Mouse (Mus musculus): ENCODE measurements around the gene Orai1. TPM values are rescaled to one million over a fixed set of nuclear protein-coding genes. Genes with fewer than 3 reads are reported as not detected.
"Not testable (repeated sequence)": the region's sequence is repeated elsewhere in the genome, so short reads cannot be mapped to it uniquely, and the experiment has no call there.

Gene Orai1
- total RNA-seq, 1 experiment from 2014 or later = 10.6 TPM

DNA sequence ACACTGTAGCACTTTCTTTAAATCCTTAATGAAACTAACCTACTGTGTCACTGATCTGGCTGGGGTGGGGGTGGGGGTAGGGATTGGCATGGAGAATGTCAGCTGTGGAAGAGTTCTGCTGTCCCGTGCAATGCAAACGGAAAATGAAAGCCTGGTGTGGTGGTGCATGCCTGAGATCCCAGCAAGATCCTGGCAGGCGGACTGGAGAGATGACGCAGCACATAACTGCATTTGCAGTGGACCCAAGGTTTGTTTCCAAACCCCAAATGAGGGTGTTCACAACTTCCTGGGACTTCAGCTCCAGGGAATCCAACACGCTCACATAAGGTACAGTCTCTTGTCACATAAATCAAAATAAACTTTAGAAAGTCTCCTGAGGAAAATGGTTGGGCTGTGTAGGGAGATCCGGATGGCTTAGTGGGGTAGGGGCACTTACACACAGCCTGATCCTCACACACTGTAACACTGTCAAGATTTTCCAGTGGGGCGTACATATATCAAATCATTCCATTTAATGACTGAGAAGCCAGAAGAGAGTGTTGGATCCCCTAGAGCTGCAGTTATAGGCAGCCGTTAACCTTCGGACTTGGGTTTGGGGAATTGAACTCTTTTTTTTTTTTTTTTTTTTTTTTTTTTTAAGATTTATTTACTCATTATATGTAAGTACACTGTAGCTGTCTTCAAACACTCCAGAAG lies 46.0 kb downstream of the Orai1 start:
- ATAC-seq (replicated peaks; ENCODE audit: low read depth, poor library complexity, severe bottlenecking) = no peak

DNA sequence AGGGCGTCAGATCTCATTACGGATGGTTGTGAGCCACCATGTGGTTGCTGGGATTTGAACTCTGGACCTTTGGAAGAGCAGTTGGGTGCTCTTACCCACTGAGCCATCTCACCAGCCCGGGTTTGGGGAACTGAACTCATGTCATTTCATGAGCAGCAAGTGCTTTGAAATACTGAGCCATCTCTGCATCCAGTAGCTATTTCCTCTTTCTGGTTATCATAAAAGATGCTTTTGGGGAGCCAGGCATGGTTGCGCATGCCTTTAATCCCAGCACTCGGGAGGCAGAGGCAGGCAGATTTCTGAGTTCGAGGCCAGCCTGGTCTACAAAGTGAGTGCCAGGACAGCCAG lies 46.5 kb downstream of the Orai1 start:
- not testable (repeated sequence) for ATAC-seq (replicated peaks; ENCODE audit: low read depth, poor library complexity, severe bottlenecking)

DNA sequence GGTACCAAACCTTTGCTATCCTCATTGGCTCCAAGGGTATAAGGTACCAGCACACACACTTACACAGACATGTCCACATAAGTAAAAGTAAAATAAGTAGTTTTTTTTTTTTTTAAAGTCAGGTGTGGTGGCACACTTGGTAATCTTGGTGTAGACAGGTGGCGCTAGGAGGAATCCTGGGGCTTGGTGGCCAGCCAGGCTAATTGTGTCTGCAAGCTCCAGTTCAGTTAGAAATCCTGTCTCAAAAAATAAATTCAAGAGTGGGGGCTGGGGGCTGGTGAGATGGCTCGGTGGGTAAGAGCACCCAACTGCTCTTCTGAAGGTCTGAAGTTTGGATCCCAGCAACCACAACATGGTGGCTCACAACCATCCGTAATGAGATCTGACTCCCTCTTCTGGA lies 48.3 kb downstream of the Orai1 start:
- ATAC-seq (replicated peaks; ENCODE audit: low read depth, poor library complexity, severe bottlenecking) = no peak

DNA sequence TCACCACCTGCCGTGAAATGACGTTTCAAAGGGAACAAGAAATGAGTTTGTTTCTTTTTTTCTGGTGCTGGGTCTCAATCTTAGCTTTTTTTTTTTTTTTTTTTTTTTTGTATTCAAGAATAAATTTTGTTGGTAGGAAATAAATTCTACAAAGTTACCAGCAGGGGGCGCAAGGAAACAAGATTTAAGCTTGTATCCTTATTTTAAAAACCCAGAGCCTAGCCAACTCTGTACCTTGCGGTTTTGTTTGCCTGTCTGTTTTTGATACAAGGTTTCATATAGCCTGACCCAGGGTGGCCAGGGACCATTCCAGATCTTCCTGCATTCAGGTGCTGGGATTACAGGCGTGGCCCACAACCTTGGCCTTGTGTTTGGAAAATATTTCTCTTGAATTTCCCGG lies 49.3 kb downstream of the Orai1 start:
- ATAC-seq (replicated peaks; ENCODE audit: low read depth, poor library complexity, severe bottlenecking) = peak; percentile 40

DNA sequence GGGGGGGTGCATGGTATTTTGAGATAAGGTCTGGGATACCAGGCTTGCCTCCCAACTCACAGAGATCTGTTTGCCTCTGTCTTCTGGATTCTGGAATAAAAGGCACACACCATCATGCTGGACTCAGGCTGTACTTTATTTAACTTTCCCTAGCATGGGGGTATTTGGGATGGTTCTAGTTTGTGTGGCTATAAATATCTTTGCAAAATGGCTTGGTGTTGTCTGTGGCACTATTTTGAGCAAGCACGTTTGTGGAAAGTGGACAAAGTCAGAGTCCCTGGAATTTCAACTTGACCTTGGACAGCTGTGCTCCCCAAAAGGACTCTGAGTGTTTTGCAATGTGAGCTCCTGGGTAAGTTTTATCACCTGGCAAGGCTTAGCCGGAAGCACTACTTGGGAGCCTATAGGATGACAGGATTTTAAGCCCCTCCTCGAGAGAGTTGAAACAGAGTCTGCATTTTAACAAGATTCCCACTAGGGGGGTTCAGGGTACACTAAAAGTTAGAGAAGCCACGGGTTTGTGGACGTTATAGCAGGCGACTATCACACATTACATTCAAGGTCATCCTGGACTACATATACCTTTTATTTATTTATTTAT lies 52.6 kb downstream of the Orai1 start:
- peak; percentile 93 for ATAC-seq (replicated peaks; ENCODE audit: low read depth, poor library complexity, severe bottlenecking)

DNA sequence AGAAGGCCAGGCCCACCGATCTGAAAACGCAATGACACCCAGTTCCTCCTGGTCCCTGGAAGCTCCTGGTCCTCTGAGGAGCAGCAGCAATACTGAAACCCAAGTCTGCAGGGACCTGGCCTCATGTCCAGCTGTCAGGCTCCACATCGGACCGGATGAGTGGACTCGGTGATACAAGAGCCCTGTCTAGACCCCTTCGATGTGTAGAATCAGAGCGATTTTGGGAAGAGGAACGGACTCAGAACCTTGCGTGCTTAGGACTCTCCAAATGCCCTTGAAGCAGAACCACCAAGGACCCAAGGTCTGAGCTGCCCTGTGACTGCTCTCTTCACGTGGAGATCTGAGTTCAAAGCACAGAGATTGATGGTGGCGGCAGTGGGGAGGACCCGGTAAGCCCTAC lies 53.2 kb downstream of the Orai1 start, which contains the start of gene Tmem120b:
Gene Tmem120b (plus strand): TSS at position 301 of the 400 bp plus-strand sequence.
- ATAC-seq (replicated peaks; ENCODE audit: low read depth, poor library complexity, severe bottlenecking) = 0 out of 2 replicates have a peak, but pooled peaks have one; percentile 20

DNA sequence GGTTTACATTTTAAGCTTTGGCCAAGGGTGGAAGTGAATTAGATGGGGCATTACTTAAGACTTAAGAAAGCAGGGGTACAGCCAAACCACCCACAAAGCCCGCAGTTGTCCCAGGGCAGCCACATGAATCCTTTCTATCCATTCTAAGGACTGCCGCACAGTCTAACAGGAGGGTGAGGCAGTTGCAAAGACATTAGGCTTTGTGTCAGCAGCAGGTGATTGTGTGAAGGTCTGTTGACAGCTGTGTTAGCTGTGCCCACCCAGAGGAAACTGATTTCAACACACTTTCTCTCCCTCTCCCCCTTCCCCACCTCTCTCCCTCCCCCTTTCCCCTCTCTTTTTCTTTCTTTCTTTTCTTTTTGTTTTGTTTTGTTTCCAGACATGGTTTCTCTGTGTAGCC lies 53.8 kb downstream of the Orai1 start:
- no peak for ATAC-seq (replicated peaks; ENCODE audit: low read depth, poor library complexity, severe bottlenecking)

DNA sequence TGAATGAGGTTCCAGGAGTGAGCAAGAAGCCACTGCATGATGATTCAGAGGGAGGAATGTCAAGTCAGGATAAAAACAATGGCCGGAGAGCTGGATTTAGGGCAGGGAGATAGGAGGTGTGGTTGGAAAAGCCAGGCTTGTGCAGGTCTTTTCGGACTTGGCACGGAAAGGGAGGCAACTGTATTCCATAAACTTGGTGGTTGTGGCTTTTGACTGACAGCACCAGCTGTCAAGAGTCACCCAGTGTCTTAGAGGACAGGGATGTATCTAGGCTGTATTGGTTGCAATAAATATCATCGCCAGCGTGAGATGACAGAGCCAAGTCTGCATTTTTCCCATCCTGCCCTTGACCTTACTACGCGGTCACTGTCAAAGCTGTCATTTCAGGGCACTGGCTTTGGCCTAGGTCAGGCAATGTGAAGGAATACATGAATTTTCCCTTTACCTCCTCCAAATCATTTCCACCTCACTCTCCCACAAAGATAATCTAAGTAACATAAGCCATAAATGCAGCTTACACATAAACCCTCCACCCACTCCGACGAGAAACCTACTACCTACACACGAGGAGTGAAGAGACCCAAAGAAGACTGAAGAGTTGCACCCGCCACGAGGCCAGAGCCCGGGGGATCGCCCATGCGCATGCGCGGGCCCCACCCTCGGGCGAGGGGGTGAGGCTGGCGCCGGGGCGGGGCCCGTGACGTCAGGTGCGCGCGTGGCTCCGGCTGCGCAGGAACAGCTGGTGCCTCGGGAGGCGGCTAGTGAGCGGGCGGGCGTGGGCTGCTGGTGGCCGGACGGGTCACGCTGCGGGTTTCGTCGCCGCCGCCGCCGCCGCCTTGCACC lies 60.9 kb downstream of the Orai1 start:
- ATAC-seq (replicated peaks; ENCODE audit: low read depth, poor library complexity, severe bottlenecking) = peak; percentile 76

DNA sequence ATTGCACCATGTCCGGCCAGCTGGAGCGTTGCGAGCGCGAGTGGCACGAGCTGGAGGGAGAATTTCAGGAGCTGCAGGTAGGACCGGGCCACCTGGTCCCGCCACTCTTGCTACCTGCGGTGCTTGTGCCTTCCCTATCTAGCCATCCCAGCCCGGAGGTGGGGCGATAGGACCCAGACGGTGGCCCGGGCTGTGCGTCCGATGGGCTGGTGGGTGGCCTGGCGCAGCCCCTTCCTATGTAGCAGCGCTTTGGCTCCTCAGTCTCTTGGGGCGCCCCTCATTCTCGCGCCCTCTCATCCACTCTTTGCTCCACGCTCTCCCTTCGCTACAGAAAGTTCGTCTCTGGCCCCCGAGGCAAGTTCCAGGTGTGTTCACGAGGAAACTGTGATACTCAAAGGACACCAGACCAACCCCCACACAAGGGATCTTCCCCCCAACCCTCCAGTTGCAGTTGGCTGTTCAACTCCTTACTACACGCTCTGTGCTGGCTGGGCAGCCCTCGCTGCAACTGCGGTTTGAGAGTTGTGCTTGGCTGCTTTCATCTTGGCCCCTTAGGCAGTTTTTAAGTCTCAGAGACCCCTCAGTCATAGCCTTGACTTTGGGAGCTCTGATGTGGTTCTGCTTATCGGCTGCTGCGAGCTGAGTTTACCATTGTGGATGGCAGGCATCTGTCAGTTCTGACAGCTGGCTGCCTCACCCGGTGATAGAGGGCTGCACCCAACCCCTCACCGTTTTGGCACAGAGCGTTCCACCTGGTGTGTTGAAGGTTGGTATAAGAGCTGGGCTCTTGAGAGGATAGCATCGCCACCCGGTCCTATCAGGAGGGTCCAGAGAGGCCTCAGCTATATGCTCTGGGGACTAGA lies 61.8 kb downstream of the Orai1 start:
- ATAC-seq (replicated peaks; ENCODE audit: low read depth, poor library complexity, severe bottlenecking) = peak; percentile 33

DNA sequence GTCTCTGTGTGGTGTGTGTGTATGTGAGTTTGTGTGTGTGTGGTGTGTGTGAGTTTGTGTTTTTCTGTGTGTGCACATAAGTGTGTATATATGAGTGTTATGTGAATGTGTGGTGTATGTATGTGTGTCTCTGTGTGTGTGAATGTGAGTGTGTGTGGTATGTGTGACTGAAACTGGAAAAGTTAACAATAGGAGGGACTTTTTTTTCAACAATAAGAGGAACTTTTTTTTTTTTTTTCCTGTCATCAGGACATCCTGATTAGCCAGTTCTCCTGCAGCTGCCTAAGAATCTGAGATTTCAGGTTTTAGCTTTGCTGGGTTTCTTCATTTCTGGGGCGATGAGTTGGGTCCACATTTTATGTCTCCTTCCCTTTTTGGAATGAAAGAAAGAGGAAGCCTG lies 64.7 kb downstream of the Orai1 start:
- ATAC-seq (replicated peaks; ENCODE audit: low read depth, poor library complexity, severe bottlenecking) = no peak

DNA sequence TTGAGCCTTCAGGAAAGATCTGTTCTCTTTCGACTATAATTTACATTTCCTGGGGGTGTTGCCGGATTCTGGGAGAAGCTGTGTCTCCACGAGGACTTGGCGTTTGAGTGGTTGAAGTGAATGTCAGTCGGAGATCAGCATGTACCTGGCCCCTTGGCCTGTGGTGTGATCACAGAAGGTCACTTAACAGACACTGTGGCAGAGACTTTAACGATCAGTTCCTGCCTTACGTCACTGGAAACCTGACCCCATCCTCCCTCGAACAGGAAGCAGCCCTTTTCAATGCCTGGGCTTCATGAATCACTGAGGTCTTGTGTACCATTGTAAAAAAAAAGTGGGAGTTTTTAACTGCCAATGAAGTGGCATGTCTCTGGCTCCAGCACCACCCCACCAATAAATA lies 65.2 kb downstream of the Orai1 start:
- ATAC-seq (replicated peaks; ENCODE audit: low read depth, poor library complexity, severe bottlenecking) = 0 out of 2 replicates have a peak, but pooled peaks have one; percentile 13

Other genes starting within 250 kb of the Orai1 start
- 20.8 and 42.9 TPM in 2 replicates for gene Camkk2, start 235.7 kb upstream of the Orai1 start, total RNA-seq (2017)
- gene Anapc5, start 193.7 kb upstream of the Orai1 start, total RNA-seq (2017) = 344 and 345 TPM in 2 replicates
- gene Rnf34, start 165.0 kb upstream of the Orai1 start, total RNA-seq (2017) = 15.3 and 23.0 TPM in 2 replicates
- gene Kdm2b, start 25.3 kb upstream of the Orai1 start, total RNA-seq (2017) = 60.6 and 72.8 TPM in 2 replicates
- not detected in 2 replicates for gene Morn3, start 31.9 kb downstream of the Orai1 start, total RNA-seq (2017)
- 4.8 and 4.9 TPM in 2 replicates for gene Tmem120b, start 53.3 kb downstream of the Orai1 start, total RNA-seq (2017)
- 3.4 TPM in 2 replicates for gene Rhof, start 117.6 kb downstream of the Orai1 start, total RNA-seq (2017)
- gene Setd1b, start 127.1 kb downstream of the Orai1 start, total RNA-seq (2017) = 6.3 and 7.7 TPM in 2 replicates
- gene Psmd9, start 154.3 kb downstream of the Orai1 start, total RNA-seq (2017) = 27.1 and 44.4 TPM in 2 replicates
- gene Hpd, start 167.7 kb downstream of the Orai1 start, total RNA-seq (2017) = not detected in 2 replicates
- not detected in 2 replicates for gene Wdr66, start 237.0 kb downstream of the Orai1 start, total RNA-seq (2017)